Mouse (Mus musculus) lung, postnatal 14 days (tissue): Measurements from ENCODE around the gene Xpo5.

Experiments
- DNase-seq: peaks from one replicate; pipeline ENCODE4 v3.0.0; 2021

Xpo5 gene

DNA sequence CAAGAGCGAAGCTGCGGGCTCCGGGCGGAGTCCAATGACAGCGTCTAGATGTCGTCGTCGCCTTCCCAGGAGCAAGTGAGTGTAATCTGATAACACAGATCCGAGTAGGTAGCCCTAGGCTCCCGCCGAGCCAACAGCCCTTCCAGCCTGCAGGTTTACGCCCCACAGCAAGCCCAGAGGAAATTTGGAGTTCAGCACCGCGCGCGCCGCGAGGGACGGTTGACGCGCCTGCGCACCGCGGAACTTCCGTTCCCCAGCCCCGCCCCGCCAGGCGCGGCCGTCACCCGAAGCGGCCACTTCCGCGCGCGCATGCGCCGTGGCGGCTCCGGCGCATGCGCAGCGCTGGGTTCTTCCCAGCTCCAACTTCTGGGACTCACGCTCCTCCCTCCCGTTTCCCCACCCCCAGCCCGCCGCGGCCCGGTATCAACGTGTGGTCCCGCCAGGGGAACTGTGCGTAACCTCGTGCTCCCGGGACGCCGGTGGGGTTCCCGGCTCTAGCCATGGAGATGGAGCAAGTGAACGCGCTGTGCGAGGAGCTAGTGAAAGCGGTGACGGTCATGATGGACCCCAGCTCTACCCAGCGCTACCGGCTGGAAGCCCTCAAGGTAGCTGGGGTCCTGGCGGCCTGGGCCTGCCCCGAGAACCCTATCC, at the start of gene Xpo5, which contains the start of gene Polh:
Xpo5 (plus strand) TSS at position 362 of the 651 bp plus-strand sequence.
Polh (minus strand) TSS at position 225 of the 651 bp plus-strand sequence.
- DNase-seq: peak; percentile 92

DNA sequence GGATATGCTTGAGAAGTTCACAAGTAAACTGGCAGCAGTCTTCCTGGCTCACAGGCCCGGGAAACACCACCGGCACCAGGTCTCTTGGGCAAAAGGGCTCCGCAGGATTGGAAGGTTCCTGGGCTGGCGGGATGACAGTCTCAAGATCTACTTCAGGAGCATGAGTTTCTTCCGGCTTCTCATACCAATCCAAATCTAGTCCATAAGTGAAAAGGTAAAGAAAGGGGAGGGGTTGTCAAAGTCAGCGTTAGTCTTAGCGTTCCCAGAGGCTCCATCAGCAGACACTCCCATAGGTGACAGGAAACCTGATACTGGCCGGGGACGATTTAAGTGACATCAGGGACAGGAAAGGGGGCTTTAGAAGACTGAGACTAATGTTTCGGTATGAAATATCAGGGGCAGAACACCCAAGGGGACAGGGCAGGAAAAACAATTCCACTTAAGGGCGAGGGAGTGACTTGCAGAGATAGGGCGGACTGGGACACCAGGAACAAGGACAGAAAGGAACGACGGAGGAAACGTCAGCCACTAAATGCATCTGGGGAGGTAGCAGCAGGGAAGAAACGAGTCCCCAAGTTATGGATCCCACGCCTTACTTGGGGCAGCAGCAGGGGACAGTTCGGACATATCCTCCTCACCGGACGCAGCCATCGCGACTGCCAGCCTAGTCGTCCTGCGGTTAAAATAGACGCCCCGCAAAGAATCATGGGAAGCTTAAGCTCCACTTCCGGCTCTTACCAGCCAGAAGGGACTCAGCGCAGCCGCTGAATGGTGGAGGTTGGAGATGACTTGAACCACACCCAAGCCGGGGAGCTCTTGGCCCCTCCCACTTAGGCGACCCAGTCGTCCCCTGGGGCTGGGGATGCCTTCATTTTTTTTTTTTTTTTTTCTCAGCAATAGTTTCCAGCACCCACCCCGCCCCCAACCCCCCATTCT, 49.5 kb upstream of the Xpo5 start, which contains the start of gene Mad2l1bp:
Mad2l1bp (minus strand) TSS at position 707 of the 936 bp plus-strand sequence.
- DNase-seq: peak; percentile 91

GRCm38 (mm10) chr17:46154336-46154735, 48.2 kb upstream of the Xpo5 start:
- no peak for DNase-seq

DNA sequence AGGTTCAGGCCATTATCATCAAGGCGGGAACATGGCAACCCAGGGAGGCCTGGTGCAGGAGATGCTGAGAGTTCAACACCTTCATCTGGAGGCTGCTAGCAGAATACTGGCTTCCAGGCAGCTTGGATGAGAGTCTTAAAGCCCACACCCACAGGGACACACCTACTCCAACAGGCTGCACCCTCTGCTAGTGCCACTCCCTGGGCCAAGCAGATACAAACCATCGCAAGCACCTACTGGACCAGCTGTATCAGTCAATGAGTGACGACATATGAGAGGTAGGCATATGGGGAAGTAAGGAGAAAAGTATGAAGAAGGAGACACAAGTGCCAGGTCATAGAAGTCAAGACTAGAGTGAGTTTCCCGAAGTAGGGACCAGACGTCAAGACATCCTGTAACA, 45.9 kb upstream of the Xpo5 start:
- no peak for DNase-seq

GRCm38 (mm10) chr17:46157131-46157530, 45.5 kb upstream of the Xpo5 start:
- DNase-seq: no peak

DNA sequence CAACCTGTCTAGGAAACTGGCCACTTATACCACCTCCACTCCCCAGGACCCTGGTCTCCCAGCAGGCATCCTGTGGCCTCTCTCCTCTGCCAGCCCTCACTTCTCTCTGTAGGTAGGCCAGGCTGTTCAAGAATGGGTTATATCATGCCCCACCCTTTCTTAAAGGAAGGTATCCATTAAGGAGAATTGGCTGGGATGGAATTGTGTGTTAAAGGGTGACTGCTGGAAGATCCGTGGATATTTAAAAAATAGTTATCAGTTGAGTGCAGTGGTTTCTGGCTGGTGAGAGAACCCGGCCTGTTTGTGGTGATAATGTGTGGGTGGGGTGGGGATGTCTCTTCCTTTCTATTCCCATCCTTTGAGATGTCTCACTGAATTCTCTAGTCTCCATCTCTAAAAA, 43.3 kb upstream of the Xpo5 start:
- no peak for DNase-seq

- peak; percentile 95 for DNase-seq
These were observed 42.4 kb upstream of the Xpo5 start for GRCm38 (mm10) chr17:46160090-46160662.

- DNase-seq: peak; percentile 93
These were observed 41.9 kb upstream of the Xpo5 start, which contains the start of gene Gtpbp2 for GRCm38 (mm10) chr17:46160686-46161085. Gene Gtpbp2 (plus strand): TSS chr17:46161032.

DNA sequence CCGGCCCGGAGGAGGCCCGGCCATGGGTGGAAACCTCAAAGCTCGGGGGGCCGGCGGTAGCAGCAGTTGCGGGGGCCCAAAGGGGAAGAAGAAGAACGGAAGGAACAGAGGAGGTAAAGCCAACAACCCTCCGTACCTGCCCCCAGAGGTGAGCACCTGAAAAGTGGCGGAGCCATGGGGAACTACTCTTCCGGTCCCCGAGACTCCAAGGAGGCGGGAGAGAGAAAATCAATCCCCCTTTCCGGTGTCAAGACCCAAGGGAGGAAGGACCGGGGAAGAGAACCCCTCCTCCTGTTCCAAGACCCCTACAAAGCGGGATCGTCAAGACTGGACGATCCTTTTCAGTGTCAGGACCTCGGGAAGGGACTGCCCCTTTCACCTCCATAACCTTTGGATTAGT, 41.4 kb upstream of the Xpo5 start:
- peak; percentile 41 for DNase-seq

GRCm38 (mm10) chr17:46161710-46162109, 40.9 kb upstream of the Xpo5 start:
- no peak for DNase-seq

DNA sequence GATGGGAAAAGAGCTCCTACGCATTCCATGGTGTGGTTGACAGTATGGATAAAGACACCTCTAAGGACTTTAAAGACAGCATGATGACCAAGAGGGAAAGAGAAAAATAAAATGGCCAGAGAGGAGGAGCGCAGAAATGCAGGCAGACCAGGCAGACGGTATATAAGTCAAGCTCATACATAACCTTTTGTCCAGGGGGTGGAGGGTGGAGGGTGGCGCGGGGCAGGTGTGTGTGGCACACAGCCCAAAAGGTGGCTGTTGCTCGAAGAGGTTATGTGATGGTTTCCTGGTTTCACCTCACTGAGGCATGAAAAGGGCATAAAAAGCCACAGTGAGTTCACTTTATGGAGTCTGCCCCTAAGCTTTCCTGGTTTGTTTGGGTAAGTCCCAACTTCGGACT, 40.0 kb upstream of the Xpo5 start:
- no peak for DNase-seq

- DNase-seq: peak; percentile 60
These were observed 39.6 kb upstream of the Xpo5 start for GRCm38 (mm10) chr17:46162951-46163421.

DNA sequence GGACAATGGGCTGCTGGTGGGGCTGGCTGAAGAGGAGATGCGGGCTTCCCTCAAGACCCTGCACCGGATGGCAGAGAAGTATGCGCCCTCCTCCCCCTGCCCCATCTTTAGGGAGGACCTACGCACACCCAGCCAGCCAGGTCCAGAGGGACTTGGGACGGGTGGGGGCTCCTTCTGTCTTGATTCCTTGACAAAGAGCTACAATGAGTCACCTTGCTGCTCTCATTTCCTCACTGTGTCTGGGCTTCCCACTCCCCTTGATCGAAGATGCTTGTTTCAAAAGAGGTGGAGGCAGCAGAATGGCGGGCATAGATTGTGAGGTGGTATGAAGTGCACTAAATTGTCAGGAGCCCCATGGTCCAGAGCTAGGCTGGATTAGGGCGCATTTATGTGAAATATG, 38.3 kb upstream of the Xpo5 start:
- DNase-seq: no peak

GRCm38 (mm10) chr17:46164791-46165190, 37.8 kb upstream of the Xpo5 start:
- DNase-seq: no peak

GRCm38 (mm10) chr17:46165460-46165859, 37.1 kb upstream of the Xpo5 start:
- no peak for DNase-seq

- no peak for DNase-seq
These were observed 36.3 kb upstream of the Xpo5 start for GRCm38 (mm10) chr17:46166270-46166669.

- DNase-seq: no peak
These were observed 35.6 kb upstream of the Xpo5 start for GRCm38 (mm10) chr17:46167014-46167413.

DNA sequence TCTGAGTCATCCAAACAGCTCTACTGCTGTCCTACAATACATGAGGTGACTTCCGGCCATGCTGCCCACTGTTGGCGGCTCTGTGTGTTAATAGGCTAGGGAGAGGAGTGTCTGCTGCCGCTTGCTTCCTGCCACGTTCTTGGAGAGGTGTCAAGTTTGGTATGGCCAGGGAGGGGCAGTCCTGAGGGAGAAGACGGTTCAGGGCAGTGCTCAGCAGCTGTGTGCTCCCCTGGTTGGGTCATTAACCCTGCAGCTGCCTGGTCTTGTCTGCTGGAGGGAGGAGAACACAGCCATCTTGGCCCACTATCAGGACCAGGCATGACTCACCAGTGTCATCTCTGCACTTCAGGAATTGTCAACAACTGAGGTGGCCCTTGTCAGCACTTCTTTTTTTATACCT, 34.3 kb upstream of the Xpo5 start:
- DNase-seq: no peak

- no peak for DNase-seq
These were observed 33.8 kb upstream of the Xpo5 start for GRCm38 (mm10) chr17:46168768-46169167.

DNA sequence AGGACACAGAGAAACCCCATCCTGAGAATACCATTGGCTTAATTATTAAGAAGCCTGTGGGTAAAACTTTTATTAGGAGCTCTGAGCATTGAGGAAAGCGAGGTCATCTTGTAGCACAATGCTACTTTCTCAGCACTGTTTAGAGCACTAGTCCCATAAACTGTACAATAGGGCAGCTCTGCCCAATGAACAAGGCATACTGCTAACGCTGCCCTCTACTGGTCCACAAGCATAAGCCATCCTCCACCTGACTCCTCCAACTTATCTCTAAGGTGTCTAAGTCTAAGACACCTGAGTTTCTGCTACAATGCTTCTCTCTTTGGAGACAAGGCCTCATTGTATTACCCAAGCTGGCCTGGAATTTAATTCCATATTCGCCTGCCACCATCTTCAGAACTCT, 32.0 kb upstream of the Xpo5 start:
- DNase-seq: peak; percentile 46

GRCm38 (mm10) chr17:46182273-46182672, 20.3 kb upstream of the Xpo5 start:
- no peak for DNase-seq

DNA sequence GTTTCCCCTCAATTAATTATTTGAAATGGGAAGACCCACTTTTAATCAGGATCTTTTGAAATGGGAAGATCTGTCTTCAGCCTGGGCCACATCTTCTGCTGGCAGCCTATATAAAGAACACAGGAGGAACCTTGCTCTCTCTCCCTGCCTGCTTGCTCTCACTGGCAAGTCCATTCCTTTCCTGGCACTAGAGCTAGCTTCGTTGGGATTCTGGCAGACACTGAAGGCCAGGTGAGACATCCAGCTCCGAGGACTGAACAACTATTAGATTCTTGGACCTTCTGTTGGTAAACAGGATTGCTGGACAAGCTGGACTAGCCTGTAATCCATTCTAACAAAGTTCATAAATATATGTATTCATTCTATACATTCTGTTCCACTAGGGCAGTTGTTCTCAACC, 13.8 kb upstream of the Xpo5 start:
- no peak for DNase-seq

- no peak for DNase-seq
These were observed 1.4 kb upstream of the Xpo5 start for GRCm38 (mm10) chr17:46201151-46201550.
